Mouse (Mus musculus) heart, postnatal 4 days (tissue): ENCODE results near the gene Rere. TPM values are rescaled to one million over a fixed set of nuclear protein-coding genes. Genes with fewer than 3 reads are reported as not detected.

Experiments
- DNase-seq: peaks from one replicate; pipeline ENCODE4 v3.0.0; 2021
- total RNA-seq, 2 experiments: library from RNA; stranded (reverse); gene quantifications; 2 replicates each; pipeline ENCODE4 v1.2.3; 2021

Gene Rere
- total RNA-seq, 2 experiments from 2014 or later: 70.0 to 72.5 TPM

- DNase-seq: no peak
Measured at GRCm38 (mm10) chr4:150349680-150350101, 68.2 kb downstream of the Rere start.

GRCm38 (mm10) chr4:150351419-150352075, 70.1 kb downstream of the Rere start:
- DNase-seq: no peak

- no peak for DNase-seq
Measured at GRCm38 (mm10) chr4:150352736-150353135, 71.3 kb downstream of the Rere start.

- no peak for DNase-seq
Measured at GRCm38 (mm10) chr4:150353376-150353900, 72.0 kb downstream of the Rere start.

- no peak for DNase-seq
Measured at GRCm38 (mm10) chr4:150355801-150356200, 74.4 kb downstream of the Rere start.

- DNase-seq: no peak
Measured at GRCm38 (mm10) chr4:150361986-150362691, 80.7 kb downstream of the Rere start.

- no peak for DNase-seq
Measured at GRCm38 (mm10) chr4:150362858-150363257, 81.4 kb downstream of the Rere start.

- DNase-seq: no peak
Measured at GRCm38 (mm10) chr4:150364786-150365185, 83.3 kb downstream of the Rere start.

- DNase-seq: peak; percentile 44
Measured at GRCm38 (mm10) chr4:150366510-150367208, 85.2 kb downstream of the Rere start.

GRCm38 (mm10) chr4:150371580-150372380, 90.3 kb downstream of the Rere start:
- peak; percentile 88 for DNase-seq

GRCm38 (mm10) chr4:150372631-150373041, 91.2 kb downstream of the Rere start:
- no peak for DNase-seq

- DNase-seq: peak; percentile 34
Measured at GRCm38 (mm10) chr4:150373111-150374109, 92.0 kb downstream of the Rere start.

- DNase-seq: no peak
Measured at GRCm38 (mm10) chr4:150374651-150375447, 93.4 kb downstream of the Rere start.

GRCm38 (mm10) chr4:150375448-150375935, 94.0 kb downstream of the Rere start:
- no peak for DNase-seq

GRCm38 (mm10) chr4:150379313-150379712, 97.9 kb downstream of the Rere start:
- no peak for DNase-seq

- no peak for DNase-seq
Measured at GRCm38 (mm10) chr4:150379772-150380171, 98.3 kb downstream of the Rere start.

- no peak for DNase-seq
Measured at GRCm38 (mm10) chr4:150380273-150380672, 98.8 kb downstream of the Rere start.

GRCm38 (mm10) chr4:150382504-150382903, 101.1 kb downstream of the Rere start:
- no peak for DNase-seq

- DNase-seq: no peak
Measured at GRCm38 (mm10) chr4:150384405-150384804, 103.0 kb downstream of the Rere start.

- no peak for DNase-seq
Measured at GRCm38 (mm10) chr4:150384899-150385298, 103.5 kb downstream of the Rere start.
